Mouse (Mus musculus) heart, postnatal 36 days (tissue): ENCODE measurements around the gene Pipox. TPM values are rescaled to one million over a fixed set of nuclear protein-coding genes. Genes with fewer than 3 reads are reported as not detected.
A peak's percentile ranks its signal among the peaks of the same experiment; 100 is the strongest.

Source experiments
- DNase-seq, 2 experiments: peaks; one replicate each; pipeline ENCODE4 v3.0.0; 2021 to 2022
- intact Hi-C: fragments of 180-260 bp; cut with DNase I; formaldehyde crosslinking; loops from one replicate; pipeline ENCODE4 v1.15.1; 2025
- total RNA-seq, 2 experiments: library from RNA; stranded (reverse); gene quantifications; 2 replicates each; pipeline ENCODE4 v1.2.3; 2021

Gene Pipox
- total RNA-seq, 2 experiments from 2014 or later: 0.53 to 0.89 TPM

DNA sequence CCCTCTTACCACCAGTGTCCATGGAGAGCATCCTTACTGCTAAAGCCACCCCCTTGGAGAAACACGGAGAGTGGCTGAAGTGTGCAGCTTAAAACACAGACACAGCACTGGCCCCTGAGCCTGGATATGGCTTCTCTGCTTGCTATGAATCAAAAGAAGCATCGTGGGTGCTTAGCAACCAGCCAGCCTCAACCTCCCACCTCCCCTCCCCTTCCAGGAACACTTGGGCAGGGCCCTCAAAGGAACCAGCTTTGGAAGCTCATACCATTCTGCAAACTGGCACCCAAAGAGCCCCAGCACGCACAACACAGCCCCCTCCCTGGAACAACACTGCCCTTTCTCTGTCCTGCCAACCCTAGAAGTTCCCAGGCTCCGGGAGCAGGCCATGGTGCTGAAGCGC lies 15.5 kb upstream of the Pipox start:
- DNase-seq: no peak
- intact Hi-C loops: no loop called here

DNA sequence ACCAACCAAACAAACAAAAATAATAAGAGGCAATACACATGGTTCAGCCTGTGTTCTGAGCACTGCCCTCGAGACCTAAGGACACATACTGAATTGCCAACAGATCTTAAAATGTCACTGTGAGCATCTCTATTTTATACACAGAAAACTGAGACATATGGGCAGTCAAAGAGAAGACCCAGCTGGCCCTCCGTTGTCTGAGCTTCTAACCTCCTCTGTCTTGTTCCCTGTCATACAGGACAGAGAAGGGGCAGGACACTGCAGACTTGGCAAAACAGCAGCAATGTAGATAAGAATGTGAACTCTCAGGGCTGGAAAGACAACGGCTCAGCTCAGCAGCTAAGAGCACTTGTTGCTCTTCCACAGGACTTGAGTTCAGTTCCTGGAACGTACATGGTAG lies 14.6 kb upstream of the Pipox start:
- intact Hi-C loops: no loop called here

DNA sequence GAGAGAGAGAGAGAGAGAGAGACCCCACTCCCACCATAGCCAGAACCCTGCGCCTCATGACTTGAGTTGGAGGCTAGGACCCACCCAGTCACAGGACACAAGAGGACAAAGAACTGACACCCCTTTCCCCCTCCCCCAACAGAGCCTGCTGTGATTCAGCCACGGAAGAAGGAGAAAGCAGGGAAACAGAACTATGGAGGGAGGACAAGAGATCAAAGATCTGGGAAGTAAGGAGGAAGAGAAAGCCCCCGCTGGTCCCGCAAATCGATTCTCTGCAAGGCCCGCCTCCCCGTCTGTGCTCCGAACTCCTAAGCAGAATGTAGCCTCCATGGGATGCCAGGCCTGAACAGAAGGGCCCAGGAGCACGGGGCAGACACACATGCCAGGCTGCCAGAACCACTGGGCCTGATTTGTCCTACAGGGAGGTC lies 12.9 kb upstream of the Pipox start:
- DNase-seq: no peak
- intact Hi-C loops: no loop called here

More for the DNA sequence above, 14.6 kb upstream of the Pipox start:
- DNase-seq: no peak

DNA sequence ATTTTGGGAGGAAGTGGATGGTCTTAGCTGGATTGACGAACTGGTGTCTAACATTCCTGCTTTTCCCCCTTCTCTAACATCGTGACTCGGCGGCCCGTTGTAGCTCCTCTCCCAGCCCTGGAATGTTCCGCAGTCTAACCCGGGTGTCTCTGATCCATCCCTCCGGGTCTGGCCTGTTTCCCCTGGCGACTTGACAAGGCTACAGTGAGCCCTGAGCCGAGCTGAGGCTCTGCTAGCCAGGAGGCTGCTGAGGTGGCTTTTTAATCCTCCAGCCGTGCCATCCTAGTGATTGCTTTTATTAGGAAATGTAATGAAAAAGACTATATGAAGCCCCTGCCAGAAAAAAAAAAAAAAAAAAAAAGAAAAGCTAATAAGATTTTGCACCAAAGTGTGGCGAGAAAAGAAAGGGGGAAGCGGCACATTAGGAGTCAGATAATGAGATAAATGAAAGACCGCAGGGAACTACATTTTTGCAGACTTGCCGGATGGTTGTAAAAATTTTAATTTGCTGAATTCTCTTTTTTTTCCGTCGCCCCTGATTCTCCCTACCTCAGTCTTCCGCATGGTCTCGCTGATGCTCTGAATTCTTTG lies 12.3 kb upstream of the Pipox start:
- intact Hi-C loops: no loop called here
- peak in 1 of 2 experiments; percentile 27 for DNase-seq

DNA sequence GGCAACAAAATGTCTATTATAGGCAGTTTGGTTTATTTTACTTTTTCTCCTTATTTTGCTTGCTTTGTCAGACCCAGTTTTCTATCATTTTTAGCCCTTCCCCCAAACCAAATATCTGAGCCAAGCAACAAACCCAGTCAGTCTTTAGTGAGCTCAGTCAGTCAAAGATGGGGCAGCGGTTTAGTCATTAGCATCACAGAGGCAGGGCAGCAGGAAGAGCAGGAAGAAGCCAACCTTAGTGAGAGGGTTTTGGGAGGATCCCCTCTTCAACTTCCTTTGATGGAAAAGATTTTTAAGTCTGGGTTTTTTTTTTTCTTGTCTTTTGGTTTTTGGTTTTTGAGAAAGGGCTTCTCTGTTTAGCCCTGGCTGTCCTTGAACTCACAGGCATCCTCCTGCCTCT lies 10.8 kb upstream of the Pipox start:
- DNase-seq: no peak
- intact Hi-C loops: no loop called here

DNA sequence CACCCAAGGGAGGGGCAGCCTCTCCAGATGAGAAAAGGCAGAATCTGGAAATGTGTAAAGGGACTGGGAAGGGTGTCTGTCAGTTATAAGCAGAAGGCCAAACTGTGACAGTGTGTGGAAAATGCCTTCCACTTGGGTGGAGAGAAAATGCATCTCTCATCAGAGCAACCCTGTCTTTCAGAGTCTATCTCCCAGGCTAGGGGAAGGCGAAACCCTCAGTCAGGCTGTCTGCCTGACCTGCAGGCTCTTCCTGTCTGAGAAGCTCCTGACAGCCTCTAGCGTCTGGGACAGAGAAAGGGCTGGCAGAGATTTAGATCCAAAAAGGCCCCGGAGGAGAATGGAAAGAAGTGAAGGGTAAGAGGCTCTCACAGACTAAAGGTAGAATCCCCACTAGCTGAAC lies 9.9 kb upstream of the Pipox start:
- intact Hi-C loops: no loop called here
- DNase-seq: no peak

DNA sequence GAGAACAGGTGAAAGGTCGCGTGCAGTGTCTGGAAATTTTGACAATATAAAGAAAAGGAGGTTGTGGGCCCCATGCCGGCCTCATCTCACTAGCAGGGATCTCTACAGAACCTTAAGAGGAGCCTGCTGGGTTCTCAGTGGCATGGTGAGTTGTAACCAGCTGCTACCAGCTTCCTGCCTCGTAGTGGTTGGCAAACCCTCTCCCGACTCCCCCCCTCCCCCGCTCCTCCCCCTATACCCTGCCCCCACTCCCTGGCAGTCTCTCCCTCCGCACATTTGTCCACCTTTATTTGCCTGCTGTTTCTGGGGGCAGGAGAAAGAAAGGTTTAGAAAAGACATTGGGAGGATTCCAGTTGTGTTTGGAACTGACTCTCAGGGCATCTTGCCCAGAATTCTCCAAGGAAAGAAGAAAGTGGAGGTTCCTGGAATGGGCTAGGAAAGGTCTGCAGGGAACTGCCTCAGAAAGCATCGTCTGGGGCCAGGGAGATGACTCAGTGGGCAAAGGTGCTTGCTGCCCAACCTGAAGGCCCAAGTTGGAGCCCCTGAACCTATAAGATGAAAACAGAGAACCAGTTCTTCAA lies 8.0 kb upstream of the Pipox start:
- intact Hi-C loops: no loop called here
- no peak for DNase-seq

DNA sequence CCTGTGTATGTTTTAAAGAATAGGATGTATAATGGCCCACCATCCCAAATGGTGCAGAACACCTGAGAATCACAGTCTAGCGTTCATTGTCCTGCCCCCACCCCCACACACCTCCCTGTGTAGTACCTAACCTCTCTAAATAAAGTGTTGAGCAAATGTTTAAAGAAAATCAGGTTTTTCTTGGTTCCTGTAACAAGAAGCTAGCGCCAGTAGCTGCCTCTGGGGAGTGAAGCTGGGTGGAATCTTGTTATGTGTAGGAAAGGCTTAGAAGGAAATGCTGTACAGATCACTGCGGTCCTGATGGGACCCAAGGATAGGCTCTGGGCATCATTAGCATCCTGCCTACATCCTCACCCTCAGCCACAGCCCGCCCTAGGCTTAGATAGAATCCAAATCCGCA lies 7.5 kb upstream of the Pipox start:
- intact Hi-C loops: no loop called here
- no peak for DNase-seq

DNA sequence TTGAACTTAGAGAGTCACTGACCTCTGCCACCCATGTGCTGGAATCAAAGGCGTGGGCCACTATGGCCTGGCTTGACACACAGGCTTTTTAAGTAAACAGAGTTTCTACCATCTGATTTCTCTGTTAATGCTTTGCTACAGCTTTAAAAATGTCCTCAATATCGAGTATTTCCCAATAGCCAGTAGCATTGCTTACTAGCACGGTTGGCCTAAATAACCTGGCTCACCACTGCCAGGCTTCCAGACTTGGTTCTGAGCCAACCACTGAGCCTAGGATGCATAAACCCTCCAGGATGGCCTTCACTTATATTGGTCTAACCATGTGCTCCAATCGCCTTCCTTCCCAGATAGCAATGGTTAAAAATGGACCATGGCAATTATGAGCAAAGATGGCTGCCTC lies 6.8 kb upstream of the Pipox start:
- DNase-seq: no peak
- intact Hi-C loops: no loop called here

DNA sequence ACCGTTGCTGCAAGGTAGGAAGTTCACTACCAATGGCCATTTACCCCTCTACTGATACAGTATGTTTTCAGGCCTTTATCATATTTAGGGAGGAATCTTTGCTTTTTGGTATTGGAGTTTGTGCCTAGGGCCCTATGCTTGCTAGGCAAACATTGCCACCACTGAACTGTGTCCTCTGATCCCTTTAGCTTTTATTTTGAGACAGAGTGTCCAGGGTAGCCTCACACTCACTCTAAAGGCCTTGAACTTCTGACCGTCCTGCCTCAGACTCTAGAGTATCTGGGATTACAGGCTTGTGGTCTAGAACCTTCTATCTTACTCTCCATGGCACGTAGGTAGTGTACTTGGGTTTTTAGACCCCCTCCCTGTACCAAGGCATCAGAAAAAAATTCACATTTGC lies 6.3 kb upstream of the Pipox start:
- intact Hi-C loops: no loop called here
- no peak for DNase-seq

DNA sequence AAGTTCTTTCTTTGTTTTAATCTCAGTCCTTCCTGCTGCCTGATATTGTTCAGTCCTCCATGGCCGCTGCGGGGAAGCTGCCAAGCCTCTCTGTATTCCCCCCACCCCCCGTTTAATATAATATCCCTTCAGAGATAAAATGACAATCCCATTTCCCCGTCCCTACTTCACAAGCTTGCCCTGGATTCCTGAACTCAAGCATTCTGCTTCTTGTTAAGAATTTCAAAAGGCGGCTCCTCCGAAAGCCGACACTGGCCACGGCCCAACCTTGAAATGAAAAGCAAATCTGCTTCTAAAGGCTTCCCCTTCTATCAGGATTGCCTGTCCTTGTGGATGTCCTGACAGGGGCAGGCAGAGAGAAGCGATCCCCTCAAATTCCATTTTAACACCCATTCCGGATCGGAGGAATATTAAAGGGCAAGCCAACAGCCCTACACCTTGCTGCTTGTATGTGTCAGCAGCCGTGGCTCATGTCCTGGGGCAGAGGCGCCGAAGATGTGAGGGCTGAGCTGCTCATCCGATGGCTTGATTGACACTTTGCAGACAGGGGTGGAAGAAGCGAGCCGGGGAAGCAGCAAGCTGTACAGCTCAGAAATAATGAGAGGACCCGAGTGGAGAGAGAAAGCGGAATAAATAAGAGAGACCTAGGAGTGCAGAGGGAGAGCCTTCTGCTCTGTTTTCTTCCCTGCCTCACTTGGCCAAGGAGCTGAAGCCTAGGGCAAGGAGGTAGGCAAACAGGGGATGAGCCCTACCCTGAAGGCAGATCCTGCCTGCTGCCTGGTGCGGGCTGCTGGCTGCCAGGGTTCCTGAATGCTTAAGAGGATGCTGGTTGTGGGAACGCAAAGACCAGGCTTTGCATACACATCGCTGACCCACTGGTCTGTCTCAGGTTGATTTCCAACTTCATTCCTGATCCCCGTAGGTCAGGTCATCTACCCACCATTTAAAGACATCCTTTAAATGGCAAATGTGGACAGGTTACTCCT lies 3.2 kb upstream of the Pipox start:
- intact Hi-C loops: no loop called here
- DNase-seq: peak in 1 of 2 experiments; percentile 8

DNA sequence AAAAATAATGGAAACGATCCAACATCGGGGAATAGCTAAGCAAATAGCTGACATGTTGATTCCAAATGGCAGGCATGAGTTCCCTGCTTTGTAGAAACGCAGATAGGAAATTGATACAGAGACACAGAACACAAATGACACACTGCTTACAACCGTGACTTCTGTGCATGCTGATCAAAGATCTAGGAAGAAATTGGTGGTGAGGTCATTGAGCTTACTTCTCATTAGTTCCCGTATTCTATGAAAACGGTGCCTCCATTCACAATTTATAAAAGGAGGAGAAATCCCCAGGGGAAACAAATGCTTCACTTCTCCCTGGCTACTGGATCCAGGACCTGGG lies 2.6 kb upstream of the Pipox start:
- DNase-seq: no peak
- intact Hi-C loops: no loop called here

DNA sequence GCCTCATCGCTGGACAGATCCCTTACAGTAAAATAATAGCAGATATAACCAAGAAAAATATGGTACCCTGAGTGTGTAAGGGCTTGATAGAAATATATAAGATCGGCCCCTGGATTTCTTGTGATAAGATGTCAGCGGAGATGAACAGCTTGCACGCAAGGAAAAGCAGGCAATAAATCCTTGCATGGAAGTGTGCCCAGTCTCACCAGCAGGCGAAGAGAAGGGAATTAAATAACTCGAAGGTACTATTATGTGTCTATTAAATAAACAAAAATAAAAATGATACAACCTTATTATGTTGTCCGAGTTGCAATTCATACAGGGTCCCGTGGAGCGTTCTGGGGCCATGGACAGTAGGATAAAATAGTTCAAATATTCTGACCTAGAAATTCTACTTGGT lies 2.1 kb upstream of the Pipox start:
- intact Hi-C loops: no loop called here
- no peak for DNase-seq

DNA sequence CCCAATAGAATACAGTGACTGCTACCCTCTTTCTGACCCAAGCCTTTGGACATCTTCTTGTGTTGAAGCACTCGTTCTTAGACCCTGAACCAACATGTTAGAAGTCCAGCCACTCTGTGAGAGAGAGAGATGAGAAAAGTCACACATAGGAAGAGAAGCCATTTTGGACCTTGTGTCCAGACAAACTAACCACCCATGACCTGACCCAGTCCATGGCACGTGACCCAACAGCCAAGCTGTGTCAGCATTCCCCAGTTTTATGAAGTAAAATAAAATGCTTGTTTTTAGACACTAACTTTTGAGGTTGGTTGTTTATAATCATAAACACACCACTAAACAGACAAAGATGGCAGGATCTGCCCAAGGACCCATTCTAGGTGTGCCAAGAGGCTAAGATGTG lies 1.1 kb upstream of the Pipox start:
- intact Hi-C loops: no loop called here
- no peak for DNase-seq

DNA sequence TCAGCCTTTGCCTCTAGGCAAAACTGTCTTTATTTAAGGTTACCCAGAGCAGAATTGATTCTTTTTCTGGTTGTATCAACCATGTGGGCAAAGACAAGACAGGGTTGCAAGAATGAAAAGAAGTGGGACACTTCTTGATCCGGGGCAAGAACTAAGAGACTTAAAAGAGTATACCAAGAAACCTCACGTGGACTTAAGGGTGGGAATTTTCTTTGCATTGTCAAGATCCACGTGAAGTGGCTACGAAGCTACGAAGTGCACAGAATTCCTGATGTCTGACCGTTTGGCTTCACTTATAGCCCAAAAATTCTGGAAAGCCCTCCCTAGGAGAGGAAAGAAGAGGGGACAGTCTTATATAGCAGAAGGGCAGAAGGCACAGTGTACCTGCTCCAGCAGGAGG lies 613 bp downstream of the Pipox start:
- intact Hi-C loops: no loop called here
- no peak for DNase-seq

DNA sequence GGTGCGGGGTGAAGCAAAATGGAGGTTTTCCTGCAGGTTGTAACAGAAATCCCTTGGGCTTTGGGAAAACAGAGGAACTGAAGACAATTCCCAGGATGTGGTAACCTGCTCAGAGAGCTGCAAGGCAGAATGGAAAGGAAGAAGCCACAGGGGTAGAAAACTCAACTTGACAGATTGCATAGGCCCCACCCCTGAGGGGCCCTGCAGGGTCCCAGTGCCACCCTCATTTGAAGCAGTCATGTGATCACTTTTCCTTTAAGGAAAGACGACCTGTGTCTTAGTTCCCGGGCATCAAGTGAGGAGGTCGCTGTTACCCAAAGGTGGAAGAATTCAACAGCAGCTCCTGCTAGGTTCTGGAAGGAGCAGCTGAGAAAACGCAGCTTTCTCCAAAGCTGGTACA lies 1.0 kb downstream of the Pipox start:
- intact Hi-C loops: no loop called here

DNA sequence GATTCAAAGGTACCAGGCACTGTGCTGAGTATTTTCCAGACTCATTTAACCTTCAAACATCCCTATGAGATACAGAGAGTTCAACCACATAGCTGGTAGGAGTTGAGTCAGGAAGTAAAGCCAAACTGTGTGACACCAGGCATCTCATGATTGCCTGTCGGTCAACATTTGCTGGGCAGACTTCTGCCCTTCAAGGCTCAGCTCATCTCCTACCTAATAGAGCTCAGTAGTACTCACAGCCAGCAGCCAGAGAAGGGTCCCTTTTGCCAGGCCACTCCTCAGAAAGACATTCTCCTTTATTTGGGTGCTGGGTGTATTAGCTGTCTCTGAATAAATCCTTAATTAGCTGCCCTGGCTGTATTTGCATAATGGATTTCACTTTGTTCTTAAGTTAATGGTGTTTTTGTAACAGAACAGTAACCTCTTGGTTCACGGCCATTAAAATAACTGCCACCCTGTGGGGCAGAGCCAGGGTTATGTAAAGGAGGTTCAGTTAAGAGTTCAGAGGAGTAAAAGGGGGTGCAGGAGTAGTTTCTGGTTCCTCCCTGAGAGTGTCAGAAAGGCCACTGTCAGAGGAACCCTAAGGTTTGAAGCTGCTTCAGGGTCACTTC lies 3.1 kb downstream of the Pipox start:
- intact Hi-C loops: no loop called here
- DNase-seq: no peak

More for the DNA sequence above, 1.0 kb downstream of the Pipox start:
- no peak for DNase-seq

DNA sequence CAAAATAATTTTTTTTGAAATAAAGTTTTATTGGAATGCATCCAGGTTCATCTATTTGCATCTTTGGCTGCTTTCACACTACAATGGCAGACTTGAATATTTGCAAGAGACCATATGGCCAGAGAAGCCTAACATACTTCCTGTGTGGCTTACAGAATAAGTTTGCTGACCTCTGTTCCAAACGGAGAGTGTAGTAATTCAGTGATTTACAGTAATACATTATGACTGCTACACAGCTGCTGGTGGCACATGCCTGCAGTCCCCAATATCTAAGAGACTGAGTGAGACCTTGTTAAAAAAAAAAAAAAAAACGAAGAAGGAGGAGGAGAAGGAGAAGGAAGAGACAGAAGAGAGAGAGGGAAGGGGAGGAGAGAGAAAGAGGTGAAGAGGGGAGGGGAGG lies 4.4 kb downstream of the Pipox start:
- DNase-seq: no peak
- intact Hi-C loops: no loop called here

DNA sequence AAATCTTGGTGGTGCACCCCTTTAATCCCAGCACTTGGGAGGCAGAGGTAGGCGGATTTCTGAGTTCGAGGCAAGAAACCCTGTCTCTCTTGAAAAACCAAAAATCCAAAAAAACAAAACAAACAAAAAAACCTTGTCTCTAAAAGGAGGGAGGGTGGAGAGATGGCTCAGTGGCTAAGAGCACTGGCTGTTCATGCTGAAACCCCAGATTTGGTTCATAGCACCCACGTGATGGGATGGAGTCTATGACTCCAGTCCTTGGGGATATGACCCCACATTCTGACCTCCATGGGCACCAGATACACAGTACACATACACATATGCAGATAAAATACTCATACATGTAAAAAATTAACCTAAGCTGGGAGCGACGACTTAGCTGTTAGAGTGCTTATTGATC lies 5.0 kb downstream of the Pipox start:
- no peak for DNase-seq
- intact Hi-C loops: no loop called here

DNA sequence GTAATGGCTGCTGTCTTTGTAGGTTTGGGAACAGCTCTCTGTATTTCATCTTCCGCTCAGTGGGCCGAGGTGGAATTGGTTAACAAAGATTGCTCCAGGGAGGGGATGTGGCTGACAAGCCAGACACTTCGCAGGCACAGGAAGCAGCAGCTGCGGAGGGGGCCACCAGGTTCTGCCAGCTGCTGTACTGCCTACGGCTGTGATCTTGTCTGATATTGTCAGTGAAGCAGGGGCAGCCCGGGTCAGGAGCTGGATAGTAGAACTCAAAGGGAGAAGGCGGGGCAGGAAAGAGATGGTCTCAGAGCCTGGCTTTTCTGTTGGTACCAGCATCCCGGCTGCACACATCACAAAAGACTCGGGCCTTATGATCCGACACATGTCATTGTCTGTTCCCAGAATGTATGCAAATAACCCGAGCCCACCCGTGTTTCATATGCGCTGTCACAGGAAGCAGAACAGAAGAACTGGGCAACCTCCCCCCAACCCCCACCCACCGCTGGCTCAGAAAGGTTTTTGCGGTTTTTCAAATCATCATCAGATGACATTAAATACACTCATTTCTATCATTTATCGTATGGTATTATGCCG lies 6.4 kb downstream of the Pipox start:
- no peak for DNase-seq
- intact Hi-C loops: no loop called here

DNA sequence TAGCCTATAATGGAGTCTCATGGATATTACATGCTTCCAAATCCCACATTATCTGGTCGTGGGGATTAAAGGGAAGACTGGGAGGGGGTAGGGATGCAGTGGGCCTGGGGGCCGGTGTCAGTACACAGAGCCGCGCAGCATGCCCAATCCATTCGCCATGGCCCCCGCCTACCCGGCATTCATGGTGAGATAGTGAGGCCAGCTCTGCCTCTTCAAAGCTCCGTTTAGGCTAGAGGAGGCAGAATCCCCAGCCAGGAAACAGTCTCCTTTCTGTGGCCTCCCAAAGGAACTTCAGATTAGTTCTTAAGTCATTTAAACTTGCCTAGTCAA lies 8.7 kb downstream of the Pipox start:
- intact Hi-C loops: no loop called here
- no peak for DNase-seq
